Mouse (Mus musculus): ENCODE data around the gene Cers2.

DNA sequence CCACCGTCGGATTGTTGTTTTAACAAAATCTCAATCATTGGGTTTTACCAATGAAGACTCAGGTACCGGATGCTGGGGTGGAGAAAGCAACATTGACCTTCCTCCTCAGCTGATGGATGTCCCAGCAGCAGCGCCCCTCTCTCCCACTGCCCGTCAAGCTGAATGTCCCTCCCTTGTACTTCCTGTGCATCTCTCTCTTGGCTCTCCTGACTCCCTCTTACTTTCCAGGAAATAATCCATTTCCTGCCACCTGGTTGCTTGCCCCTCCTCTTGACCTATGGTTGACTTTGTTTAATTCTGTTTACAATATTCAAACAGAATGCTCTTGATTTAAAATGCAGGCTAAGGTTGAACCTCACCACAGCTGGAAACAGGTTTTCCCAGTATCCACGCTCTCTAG is 24.4 kb upstream of the Cers2 start:
- TF ChIP-seq EP300 (IDR thresholded peaks at IDR 0.05; ENCODE audit: low read depth) = no peak
- TF ChIP-seq CTCF (IDR thresholded peaks at IDR 0.05; ENCODE audit: low read depth) = no peak
